Mouse (Mus musculus): ENCODE data around the gene Rras2. TPM values are rescaled to one million over a fixed set of nuclear protein-coding genes. Genes with fewer than 3 reads are reported as not detected.

The Rras2 gene
- polyA plus RNA-seq, 1 experiment from 2014 or later: 25.6 TPM

DNA sequence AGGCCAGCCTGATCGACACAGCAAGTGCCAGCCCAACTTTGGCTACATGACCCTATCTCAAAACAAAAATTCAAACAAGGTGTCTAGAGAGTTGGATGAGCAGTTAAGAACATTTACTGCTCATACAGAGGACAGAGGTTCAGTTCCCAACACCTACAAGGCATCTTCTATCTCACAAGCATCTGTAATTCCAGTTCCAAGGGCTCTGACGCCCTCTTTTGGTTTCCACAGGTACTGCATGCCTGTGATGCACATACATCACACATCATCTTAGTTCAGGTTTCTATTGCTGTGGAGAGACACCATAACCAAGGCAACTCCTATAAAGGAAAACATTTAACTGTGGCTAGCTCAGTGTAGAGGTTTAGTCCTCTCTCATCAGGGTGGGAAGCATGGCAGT is 11.7 kb upstream of the Rras2 start:
- no peak for ATAC-seq (replicated peaks; ENCODE audit: low FRiP score)
- Histone ChIP-seq H3K4me2 (ENCODE audit: low read depth, low read length, severe bottlenecking) (no peak overlapping the region), H3K4me1 (replicated peaks; ENCODE audit: control insufficient read depth, insufficient read depth, low read length) (no peaks in the 10 kb centered on the region), H3K27ac (ENCODE audit: low read depth, low read length) (no peak overlapping the region), H3K27me3 (ENCODE audit: control insufficient read depth, insufficient read depth, low read length) (no peaks in the 10 kb centered on the region), H3K36me3 (ENCODE audit: control insufficient read depth, insufficient read depth, low read length) (no peaks in the 10 kb centered on the region), H3K9me3 (ENCODE audit: control insufficient read depth, low read length) (no peaks in the 10 kb centered on the region; the same call in 1 of the 2 replicates), H3K9ac (ENCODE audit: low read length) (no peak overlapping the region), H3K4me3 (ENCODE audit: low read depth, low read length) (no peak overlapping the region)
- 60% methylated on average over 2 of the region's 2 CpGs for WGBS
- no peak for DNase-seq (ENCODE audit: low spot score)

DNA sequence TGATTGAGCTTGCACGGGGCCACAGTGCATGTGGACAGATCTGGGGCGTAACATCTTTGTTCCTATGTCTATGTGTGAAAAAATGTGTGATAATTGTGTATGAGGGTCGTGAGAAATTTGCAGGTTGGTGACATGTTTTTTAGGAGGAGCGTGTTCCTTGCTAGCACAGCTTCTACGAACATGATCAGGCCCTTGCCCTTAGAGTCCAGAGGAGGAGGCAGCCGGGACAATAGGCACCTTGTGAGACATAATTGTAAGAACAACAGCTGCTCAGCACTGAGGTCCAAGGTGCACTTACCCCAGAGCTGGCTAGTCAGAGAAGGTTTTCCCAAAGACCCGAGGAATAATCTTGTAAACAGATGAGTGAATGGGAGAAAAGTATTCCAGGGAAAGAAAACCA is 599 bp upstream of the Rras2 start:
- Histone ChIP-seq H3K27ac (ENCODE audit: low read depth, low read length) (no peak overlapping the region), H3K4me2 (ENCODE audit: low read depth, low read length, severe bottlenecking) (peak overlapping the region; percentile 85; the same call in 1 of the 2 replicates), H3K9me3 (ENCODE audit: control insufficient read depth, low read length) (no peaks in the 10 kb centered on the region), H3K4me1 (replicated peaks; ENCODE audit: control insufficient read depth, insufficient read depth, low read length) (peaks cover 6% of the 10 kb centered on the region; the same call in 1 of the 2 replicates), H3K27me3 (ENCODE audit: control insufficient read depth, insufficient read depth, low read length) (no peaks in the 10 kb centered on the region), H3K4me3 (ENCODE audit: low read depth, low read length) (no peak overlapping the region), H3K9ac (ENCODE audit: low read length) (no peak overlapping the region), H3K36me3 (ENCODE audit: control insufficient read depth, insufficient read depth, low read length) (no peaks in the 10 kb centered on the region)
- no peak for ATAC-seq (replicated peaks; ENCODE audit: low FRiP score)
- no peak for DNase-seq (ENCODE audit: low spot score)
- WGBS: 42% methylated on average over 7 of the region's 7 CpGs

GRCm38 (mm10) chr7:114116711-114117351 is 750 bp downstream of the Rras2 start:
- DNase-seq (ENCODE audit: low spot score) (peak; percentile 87), ATAC-seq (replicated peaks; ENCODE audit: low FRiP score) (peak; percentile 75)
- Histone ChIP-seq H3K36me3 (ENCODE audit: control insufficient read depth, insufficient read depth, low read length) (no peaks in the 10 kb centered on the region), H3K9me3 (ENCODE audit: control insufficient read depth, low read length) (no peaks in the 10 kb centered on the region), H3K27me3 (ENCODE audit: control insufficient read depth, insufficient read depth, low read length) (no peaks in the 10 kb centered on the region), H3K4me3 (ENCODE audit: low read depth, low read length) (peak overlapping the region; percentile 82), H3K27ac (ENCODE audit: low read depth, low read length) (peak overlapping the region; percentile 89; the same call in 1 of the 2 replicates), H3K4me1 (replicated peaks; ENCODE audit: control insufficient read depth, insufficient read depth, low read length) (peaks cover 6% of the 10 kb centered on the region; the same call in 1 of the 2 replicates), H3K4me2 (ENCODE audit: low read depth, low read length, severe bottlenecking) (peak overlapping the region; percentile 85), H3K9ac (ENCODE audit: low read length) (peak overlapping the region; percentile 80)
- WGBS: under 1% methylated on average over 73 of the region's 74 CpGs

- H3K36me3 ChIP-seq (ENCODE audit: control insufficient read depth, insufficient read depth, low read length): no peaks in the 10 kb centered on the region
- H3K4me2 ChIP-seq (ENCODE audit: low read depth, low read length, severe bottlenecking): peak overlapping the region; percentile 85
- no peak for DNase-seq (ENCODE audit: low spot score)
- WGBS: 34% methylated on average over 9 of the region's 9 CpGs
- H3K9me3 ChIP-seq (ENCODE audit: control insufficient read depth, low read length): no peaks in the 10 kb centered on the region
- H3K9ac ChIP-seq (ENCODE audit: low read length): no peak overlapping the region
- peak overlapping the region; percentile 82 for H3K4me3 ChIP-seq (ENCODE audit: low read depth, low read length)
- no peak overlapping the region for H3K27ac ChIP-seq (ENCODE audit: low read depth, low read length)
- no peak for ATAC-seq (replicated peaks; ENCODE audit: low FRiP score)
- peaks cover 6% of the 10 kb centered on the region; the same call in 1 of the 2 replicates for H3K4me1 ChIP-seq (replicated peaks; ENCODE audit: control insufficient read depth, insufficient read depth, low read length)
- H3K27me3 ChIP-seq (ENCODE audit: control insufficient read depth, insufficient read depth, low read length): no peaks in the 10 kb centered on the region
Observed at GRCm38 (mm10) chr7:114115961-114116360, 1.6 kb downstream of the Rras2 start.

DNA sequence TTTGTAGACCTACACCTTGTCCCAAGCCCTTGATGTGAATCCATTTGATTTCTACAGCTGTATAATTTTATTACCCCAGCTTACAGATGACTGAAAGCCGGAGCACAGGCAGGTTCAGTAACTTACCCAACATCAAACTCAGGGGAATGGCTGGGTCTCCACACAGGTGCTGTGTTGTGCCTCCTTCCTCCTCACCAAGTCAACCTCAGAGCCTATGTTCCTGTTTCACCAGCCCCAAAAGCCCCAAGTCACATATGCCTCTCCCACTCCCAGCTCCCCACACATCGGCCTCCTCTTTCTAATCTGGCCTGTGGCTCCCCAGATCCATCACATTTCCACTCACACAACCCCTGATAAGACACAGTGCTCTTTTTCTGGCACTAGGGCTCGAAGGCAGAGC is 2.6 kb downstream of the Rras2 start:
- H3K4me1 ChIP-seq (replicated peaks; ENCODE audit: control insufficient read depth, insufficient read depth, low read length): peaks cover 6% of the 10 kb centered on the region; the same call in 1 of the 2 replicates
- H3K36me3 ChIP-seq (ENCODE audit: control insufficient read depth, insufficient read depth, low read length): no peaks in the 10 kb centered on the region
- H3K9ac ChIP-seq (ENCODE audit: low read length): no peak overlapping the region
- no peaks in the 10 kb centered on the region for H3K27me3 ChIP-seq (ENCODE audit: control insufficient read depth, insufficient read depth, low read length)
- no peak for DNase-seq (ENCODE audit: low spot score)
- no peak overlapping the region for H3K4me3 ChIP-seq (ENCODE audit: low read depth, low read length)
- H3K9me3 ChIP-seq (ENCODE audit: control insufficient read depth, low read length): no peaks in the 10 kb centered on the region
- no peak for ATAC-seq (replicated peaks; ENCODE audit: low FRiP score)
- H3K27ac ChIP-seq (ENCODE audit: low read depth, low read length): no peak overlapping the region
- no peak overlapping the region for H3K4me2 ChIP-seq (ENCODE audit: low read depth, low read length, severe bottlenecking)
- WGBS: 92% methylated on average over 3 of the region's 3 CpGs

DNA sequence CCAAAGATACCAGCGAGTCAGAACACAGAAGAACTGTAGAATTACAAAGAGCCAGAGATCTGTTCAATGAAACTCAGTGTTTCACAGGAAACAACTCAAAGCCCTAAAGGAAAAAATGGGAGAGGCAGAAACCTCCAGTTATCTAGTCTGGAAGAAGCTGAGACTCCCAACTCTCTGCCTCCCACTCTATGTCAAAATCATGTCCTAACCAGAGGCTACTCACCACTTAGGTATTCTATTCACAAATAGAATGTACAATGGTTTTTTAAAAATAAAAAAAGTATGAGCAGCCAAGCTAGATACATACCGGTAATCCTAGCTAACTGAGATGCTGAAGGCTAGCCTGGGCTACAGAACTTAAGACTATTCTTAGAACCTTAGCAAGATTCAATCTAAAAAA is 3.3 kb downstream of the Rras2 start:
- Histone ChIP-seq H3K27ac (ENCODE audit: low read depth, low read length) (no peak overlapping the region), H3K4me1 (replicated peaks; ENCODE audit: control insufficient read depth, insufficient read depth, low read length) (peaks cover 6% of the 10 kb centered on the region; the same call in 1 of the 2 replicates), H3K4me2 (ENCODE audit: low read depth, low read length, severe bottlenecking) (no peak overlapping the region), H3K4me3 (ENCODE audit: low read depth, low read length) (no peak overlapping the region), H3K9ac (ENCODE audit: low read length) (no peak overlapping the region), H3K27me3 (ENCODE audit: control insufficient read depth, insufficient read depth, low read length) (no peaks in the 10 kb centered on the region), H3K36me3 (ENCODE audit: control insufficient read depth, insufficient read depth, low read length) (no peaks in the 10 kb centered on the region), H3K9me3 (ENCODE audit: control insufficient read depth, low read length) (no peaks in the 10 kb centered on the region)
- 92% methylated on average over 2 of the region's 2 CpGs for WGBS
- ATAC-seq (replicated peaks; ENCODE audit: low FRiP score) (no peak), DNase-seq (ENCODE audit: low spot score) (no peak)

- no peak overlapping the region for H3K9ac ChIP-seq (ENCODE audit: low read length)
- DNase-seq (ENCODE audit: low spot score) (no peak), ATAC-seq (replicated peaks; ENCODE audit: low FRiP score) (no peak)
- H3K9me3 ChIP-seq (ENCODE audit: control insufficient read depth, low read length): no peaks in the 10 kb centered on the region
- H3K4me2 ChIP-seq (ENCODE audit: low read depth, low read length, severe bottlenecking): no peak overlapping the region
- H3K27ac ChIP-seq (ENCODE audit: low read depth, low read length): no peak overlapping the region
- H3K4me3 ChIP-seq (ENCODE audit: low read depth, low read length): no peak overlapping the region
- 84% methylated on average over 2 of the region's 2 CpGs for WGBS
- H3K4me1 ChIP-seq (replicated peaks; ENCODE audit: control insufficient read depth, insufficient read depth, low read length): no peaks in the 10 kb centered on the region
- H3K36me3 ChIP-seq (ENCODE audit: control insufficient read depth, insufficient read depth, low read length): no peaks in the 10 kb centered on the region
- no peaks in the 10 kb centered on the region for H3K27me3 ChIP-seq (ENCODE audit: control insufficient read depth, insufficient read depth, low read length)
Observed at GRCm38 (mm10) chr7:114110500-114110899, 7.1 kb downstream of the Rras2 start.

- no peak overlapping the region for H3K9ac ChIP-seq (ENCODE audit: low read length)
- WGBS: 91% methylated on average over 8 of the region's 8 CpGs
- no peaks in the 10 kb centered on the region for H3K36me3 ChIP-seq (ENCODE audit: control insufficient read depth, insufficient read depth, low read length)
- no peak overlapping the region for H3K27ac ChIP-seq (ENCODE audit: low read depth, low read length)
- H3K4me2 ChIP-seq (ENCODE audit: low read depth, low read length, severe bottlenecking): no peak overlapping the region
- no peak overlapping the region for H3K4me3 ChIP-seq (ENCODE audit: low read depth, low read length)
- no peaks in the 10 kb centered on the region for H3K9me3 ChIP-seq (ENCODE audit: control insufficient read depth, low read length)
- no peaks in the 10 kb centered on the region for H3K27me3 ChIP-seq (ENCODE audit: control insufficient read depth, insufficient read depth, low read length)
- DNase-seq (ENCODE audit: low spot score) (no peak), ATAC-seq (replicated peaks; ENCODE audit: low FRiP score) (no peak)
- H3K4me1 ChIP-seq (replicated peaks; ENCODE audit: control insufficient read depth, insufficient read depth, low read length): no peaks in the 10 kb centered on the region
Observed at GRCm38 (mm10) chr7:114105886-114106285, 11.7 kb downstream of the Rras2 start.

Data from forebrain, embryonic 11.5 days (tissue).